Mouse (Mus musculus): ENCODE measurements around the gene Wbp1. TPM values are rescaled to one million over a fixed set of nuclear protein-coding genes. Genes with fewer than 3 reads are reported as not detected.

Gene Wbp1
- polyA plus RNA-seq, 1 experiment from 2014 or later = 108 TPM

GRCm38 (mm10) chr6:83071220-83071619 lies 50.1 kb downstream of the Wbp1 start:
- ATAC-seq (replicated peaks; ENCODE audit: low FRiP score, low read depth) = 0 out of 2 replicates have a peak, but pooled peaks have one; percentile 35
- peak overlapping the region; percentile 8; the same call in 1 of the 2 replicates for H3K4me3 ChIP-seq (replicated peaks; ENCODE audit: low read depth, low read length)
- DNase-seq (ENCODE audit: low spot score) = no peak

DNA sequence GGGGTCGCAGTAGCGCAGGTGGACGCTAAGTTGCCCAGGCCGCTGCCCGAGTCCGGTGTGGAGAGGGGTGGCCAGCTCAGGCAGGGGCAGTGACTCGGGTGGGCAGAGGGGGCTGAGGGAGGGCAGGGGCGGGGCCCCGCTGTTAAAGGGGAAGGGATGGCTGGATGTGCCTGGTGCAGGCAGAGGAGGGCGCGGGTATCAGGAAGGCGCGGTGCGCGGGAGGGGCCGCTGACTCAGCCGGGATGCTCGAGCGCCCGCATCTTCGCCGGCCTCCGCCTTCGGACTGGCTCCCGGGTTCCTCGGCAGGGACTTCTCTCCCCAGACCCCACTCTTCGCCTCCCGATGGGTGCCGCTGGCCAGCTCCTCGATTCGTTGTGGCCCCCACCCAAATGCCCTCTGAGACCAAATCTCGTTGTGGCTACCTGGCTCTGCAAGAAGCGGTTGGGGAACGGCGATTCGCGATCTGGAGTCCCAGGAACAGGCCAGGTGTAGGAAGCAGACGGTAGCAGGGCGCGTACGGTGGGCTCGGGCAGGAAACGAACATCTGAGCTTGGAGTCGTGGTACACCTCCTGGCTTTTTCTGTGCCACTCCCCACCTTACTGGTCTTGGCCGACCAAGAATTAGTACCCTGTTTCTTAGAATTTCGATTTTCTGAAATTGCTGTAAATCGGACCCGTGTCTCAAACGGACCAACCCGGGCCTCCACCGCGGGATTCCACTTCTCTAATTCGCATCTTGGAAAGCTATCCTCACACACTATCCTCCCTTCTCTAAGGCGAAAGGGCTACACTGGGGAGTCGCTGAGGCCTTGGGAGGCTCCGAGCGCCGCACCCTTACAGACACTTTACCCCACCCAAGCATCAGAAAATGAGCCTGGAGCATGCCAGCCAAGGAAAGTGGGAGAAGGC lies 50.8 kb downstream of the Wbp1 start:
- Histone ChIP-seq H3K4me1 (replicated peaks; ENCODE audit: insufficient read depth, low read length) (peaks cover 9% of the 10 kb centered on the region), H3K4me3 (replicated peaks; ENCODE audit: low read depth, low read length) (peak overlapping the region; percentile 11; the same call in 1 of the 2 replicates), H3K9me3 (replicated peaks; ENCODE audit: low read length) (no peaks in the 10 kb centered on the region), H3K27ac (no peak overlapping the region), H3K27me3 (ENCODE audit: insufficient read depth, low read length) (peaks cover 77% of the 10 kb centered on the region), H3K36me3 (ENCODE audit: insufficient read depth, low read length) (no peaks in the 10 kb centered on the region), H3K4me2 (ENCODE audit: low read length) (peak overlapping the region; percentile 30), H3K9ac (ENCODE audit: low read depth, low read length) (no peak overlapping the region)
- no peak for TF ChIP-seq CTCF (IDR thresholded peaks at IDR 0.05; ENCODE audit: low read depth)
- ATAC-seq (replicated peaks; ENCODE audit: low FRiP score, low read depth) (peak; percentile 11; the same call in 1 of the 2 replicates), DNase-seq (ENCODE audit: low spot score) (peak; percentile 26)
- under 1% methylated on average over 43 of the region's 58 CpGs for WGBS

More at GRCm38 (mm10) chr6:83071220-83071619, 50.1 kb downstream of the Wbp1 start:
- peaks cover 71% of the 10 kb centered on the region for H3K27me3 ChIP-seq (ENCODE audit: insufficient read depth, low read length)
- H3K9ac ChIP-seq (ENCODE audit: low read depth, low read length) = no peak overlapping the region
- H3K36me3 ChIP-seq (ENCODE audit: insufficient read depth, low read length) = no peaks in the 10 kb centered on the region
- no peak for TF ChIP-seq CTCF (IDR thresholded peaks at IDR 0.05; ENCODE audit: low read depth)
- H3K4me2 ChIP-seq (ENCODE audit: low read length) = no peak overlapping the region
- no peak overlapping the region for H3K27ac ChIP-seq
- H3K9me3 ChIP-seq (replicated peaks; ENCODE audit: low read length) = no peaks in the 10 kb centered on the region
- H3K4me1 ChIP-seq (replicated peaks; ENCODE audit: insufficient read depth, low read length) = peaks cover 9% of the 10 kb centered on the region
- WGBS = 3% methylated on average over 23 of the region's 24 CpGs

DNA sequence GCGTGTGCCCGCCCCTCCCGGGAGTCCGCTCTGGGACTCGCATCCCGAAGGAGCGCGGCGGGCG lies 51.3 kb downstream of the Wbp1 start, which contains the start of gene Tlx2:
TSS of gene Tlx2 (minus strand) at position 47 of the 64 bp plus-strand sequence.
- H3K36me3 ChIP-seq (ENCODE audit: insufficient read depth, low read length) = no peaks in the 10 kb centered on the region
- ATAC-seq (replicated peaks; ENCODE audit: low FRiP score, low read depth) (no peak), DNase-seq (ENCODE audit: low spot score) (no peak)
- no peak within 1 kb of the TSS for H3K9ac ChIP-seq (ENCODE audit: low read depth, low read length)
- peaks cover 9% of the 10 kb centered on the region for H3K4me1 ChIP-seq (replicated peaks; ENCODE audit: insufficient read depth, low read length)
- 0% methylated on average over 10 of the region's 10 CpGs for WGBS
- no peak for TF ChIP-seq CTCF (IDR thresholded peaks at IDR 0.05; ENCODE audit: low read depth)
- no peaks in the 10 kb centered on the region for H3K9me3 ChIP-seq (replicated peaks; ENCODE audit: low read length)
- H3K4me3 ChIP-seq (replicated peaks; ENCODE audit: low read depth, low read length) = peak within 1 kb of the TSS; percentile 30; the same call in 1 of the 2 replicates
- H3K27me3 ChIP-seq (ENCODE audit: insufficient read depth, low read length) = peaks cover 80% of the 10 kb centered on the region
- H3K27ac ChIP-seq = no peak within 1 kb of the TSS
- H3K4me2 ChIP-seq (ENCODE audit: low read length) = peak within 1 kb of the TSS; percentile 52

DNA sequence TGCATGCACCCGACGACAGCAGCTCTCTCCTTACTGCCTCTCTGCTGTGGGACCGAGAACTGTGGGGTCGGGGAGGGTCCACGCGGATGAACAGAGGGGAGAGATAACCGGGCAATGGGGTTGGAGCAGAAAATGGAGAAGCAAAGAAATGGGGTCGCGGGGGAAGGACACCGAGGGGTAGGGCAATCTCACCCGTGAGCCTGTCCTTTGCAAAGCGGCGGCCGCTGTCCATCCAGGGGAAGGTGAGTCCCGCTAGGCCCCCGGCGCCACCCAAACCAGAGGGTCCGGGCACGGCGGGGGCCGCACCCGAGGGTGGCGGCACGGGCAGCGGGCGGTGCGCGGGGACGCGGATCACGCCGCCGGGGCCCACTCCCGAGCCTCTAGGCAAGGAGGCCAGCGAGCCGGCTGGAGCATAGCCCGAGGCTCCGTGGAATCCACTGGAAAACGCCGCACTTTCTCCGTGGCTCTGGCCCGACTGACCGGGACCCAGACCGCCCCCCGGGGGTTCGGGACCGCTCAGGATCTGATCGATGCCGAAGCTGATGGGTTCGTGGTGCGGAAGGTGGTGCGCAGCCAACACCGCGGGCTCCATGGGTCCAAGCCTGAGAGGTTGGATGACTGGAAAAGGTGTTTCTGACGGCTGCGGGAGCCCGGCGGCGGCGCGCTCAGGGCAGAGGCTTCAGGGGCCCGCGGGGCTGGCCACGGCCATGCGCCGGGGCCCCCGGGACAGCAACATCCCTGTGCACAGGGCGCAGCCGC lies 51.7 kb downstream of the Wbp1 start:
- Histone ChIP-seq H3K36me3 (ENCODE audit: insufficient read depth, low read length) (no peaks in the 10 kb centered on the region), H3K4me1 (replicated peaks; ENCODE audit: insufficient read depth, low read length) (peaks cover 9% of the 10 kb centered on the region), H3K4me2 (ENCODE audit: low read length) (peak overlapping the region; percentile 30), H3K4me3 (replicated peaks; ENCODE audit: low read depth, low read length) (0 out of 2 replicates have a peak overlapping the region, but pooled peaks have one; percentile 11), H3K9ac (ENCODE audit: low read depth, low read length) (no peak overlapping the region), H3K27ac (no peak overlapping the region), H3K9me3 (replicated peaks; ENCODE audit: low read length) (no peaks in the 10 kb centered on the region), H3K27me3 (ENCODE audit: insufficient read depth, low read length) (peaks cover 83% of the 10 kb centered on the region)
- whole genome bisulfite sequencing = 1% methylated on average over 68 of the region's 69 CpGs
- ATAC-seq (replicated peaks; ENCODE audit: low FRiP score, low read depth) = 0 out of 2 replicates have a peak, but pooled peaks have one; percentile 18
- no peak for DNase-seq (ENCODE audit: low spot score)
- no peak for TF ChIP-seq CTCF (IDR thresholded peaks at IDR 0.05; ENCODE audit: low read depth)

MicroRNAs encoded within 50 kb of the gene (microRNA counts, 519-probe panel; counts per million panel counts)
- 330 counts per million, percentile 68 among the panel's probes with 10 or more counts for microRNA mmu-miR-3470a+mmu-miR-3470b

Small RNAs within 50 kb of the gene (microRNA-seq; reads per million reads assigned to microRNA genes)
- gene Mir3470a = not detected

Other genes with a start within 250 kb of the Wbp1 start
- 0.41 and 0.50 TPM in 2 replicates for gene Sema4f, start 181.8 kb downstream of the Wbp1 start, polyA plus RNA-seq (2015; fragmentation: Nextera tagmentation; extraction: Ambion mirVana)
- 0.32 and 0.34 TPM in 2 replicates for gene M1ap, start 174.7 kb downstream of the Wbp1 start, polyA plus RNA-seq (2015; fragmentation: Nextera tagmentation; extraction: Ambion mirVana)
- gene Dok1, start 88.1 kb downstream of the Wbp1 start, polyA plus RNA-seq (2015; fragmentation: Nextera tagmentation; extraction: Ambion mirVana) = 13.7 and 15.2 TPM in 2 replicates
- 13.4 and 16.1 TPM in 2 replicates for gene Loxl3, start 87.4 kb downstream of the Wbp1 start, polyA plus RNA-seq (2015; fragmentation: Nextera tagmentation; extraction: Ambion mirVana)
- gene Aup1, start 67.0 kb downstream of the Wbp1 start, polyA plus RNA-seq (2015; fragmentation: Nextera tagmentation; extraction: Ambion mirVana) = 194 and 210 TPM in 2 replicates
- 68.5 and 70.4 TPM in 2 replicates for gene Htra2, start 66.3 kb downstream of the Wbp1 start, polyA plus RNA-seq (2015; fragmentation: Nextera tagmentation; extraction: Ambion mirVana)
- gene Dqx1, start 63.7 kb downstream of the Wbp1 start, polyA plus RNA-seq (2015; fragmentation: Nextera tagmentation; extraction: Ambion mirVana) = 5.8 and 7.0 TPM in 2 replicates
- gene Tlx2, start 51.3 kb downstream of the Wbp1 start, polyA plus RNA-seq (2015; fragmentation: Nextera tagmentation; extraction: Ambion mirVana) = 0.12 TPM in 1 of 2 replicates, not detected in the other
- gene Pcgf1, start 43.7 kb downstream of the Wbp1 start, polyA plus RNA-seq (2015; fragmentation: Nextera tagmentation; extraction: Ambion mirVana) = 28.0 and 29.7 TPM in 2 replicates
- 3.1 and 4.8 TPM in 2 replicates for gene Lbx2, start 35.2 kb downstream of the Wbp1 start, polyA plus RNA-seq (2015; fragmentation: Nextera tagmentation; extraction: Ambion mirVana)
- gene Ccdc142, start 20.0 kb downstream of the Wbp1 start, polyA plus RNA-seq (2015; fragmentation: Nextera tagmentation; extraction: Ambion mirVana) = 2.0 and 2.7 TPM in 2 replicates
- gene Gm42688, start 19.9 kb downstream of the Wbp1 start, polyA plus RNA-seq (2015; fragmentation: Nextera tagmentation; extraction: Ambion mirVana) = 2.7 and 2.9 TPM in 2 replicates
- 165 and 166 TPM in 2 replicates for gene Mrpl53, start 12.5 kb downstream of the Wbp1 start, polyA plus RNA-seq (2015; fragmentation: Nextera tagmentation; extraction: Ambion mirVana)
- gene Mogs, start 6.1 kb downstream of the Wbp1 start, polyA plus RNA-seq (2015; fragmentation: Nextera tagmentation; extraction: Ambion mirVana) = 33.9 and 37.6 TPM in 2 replicates
- 14.5 and 16.2 TPM in 2 replicates for gene Ino80b, start 3.9 kb upstream of the Wbp1 start, polyA plus RNA-seq (2015; fragmentation: Nextera tagmentation; extraction: Ambion mirVana)
- 38.5 and 40.3 TPM in 2 replicates for gene Rtkn, start 13.9 kb upstream of the Wbp1 start, polyA plus RNA-seq (2015; fragmentation: Nextera tagmentation; extraction: Ambion mirVana)
- gene Wdr54, start 34.8 kb upstream of the Wbp1 start, polyA plus RNA-seq (2015; fragmentation: Nextera tagmentation; extraction: Ambion mirVana) = 3.5 and 4.2 TPM in 2 replicates
- 1.3 and 1.6 TPM in 2 replicates for gene 1700003E16Rik, start 34.8 kb upstream of the Wbp1 start, polyA plus RNA-seq (2015; fragmentation: Nextera tagmentation; extraction: Ambion mirVana)
- gene Dctn1, start 44.4 kb upstream of the Wbp1 start, polyA plus RNA-seq (2015; fragmentation: Nextera tagmentation; extraction: Ambion mirVana) = 62.2 and 68.2 TPM in 2 replicates
- gene Slc4a5, start 98.3 kb upstream of the Wbp1 start, polyA plus RNA-seq (2015; fragmentation: Nextera tagmentation; extraction: Ambion mirVana) = 0.69 and 0.86 TPM in 2 replicates
- gene Mthfd2, start 204.3 kb upstream of the Wbp1 start, polyA plus RNA-seq (2015; fragmentation: Nextera tagmentation; extraction: Ambion mirVana) = 21.6 and 25.8 TPM in 2 replicates
- 46.8 and 50.6 TPM in 2 replicates for gene Mob1a, start 204.5 kb upstream of the Wbp1 start, polyA plus RNA-seq (2015; fragmentation: Nextera tagmentation; extraction: Ambion mirVana)
- 231 and 242 TPM in 2 replicates for gene Bola3, start 227.6 kb upstream of the Wbp1 start, polyA plus RNA-seq (2015; fragmentation: Nextera tagmentation; extraction: Ambion mirVana)